Mouse (Mus musculus): ENCODE results near the gene Cdyl2. TPM values are rescaled to one million over a fixed set of nuclear protein-coding genes. Genes with fewer than 3 reads are reported as not detected.

The Cdyl2 gene
- total and polyA plus RNA-seq, 3 experiments = not detected

DNA sequence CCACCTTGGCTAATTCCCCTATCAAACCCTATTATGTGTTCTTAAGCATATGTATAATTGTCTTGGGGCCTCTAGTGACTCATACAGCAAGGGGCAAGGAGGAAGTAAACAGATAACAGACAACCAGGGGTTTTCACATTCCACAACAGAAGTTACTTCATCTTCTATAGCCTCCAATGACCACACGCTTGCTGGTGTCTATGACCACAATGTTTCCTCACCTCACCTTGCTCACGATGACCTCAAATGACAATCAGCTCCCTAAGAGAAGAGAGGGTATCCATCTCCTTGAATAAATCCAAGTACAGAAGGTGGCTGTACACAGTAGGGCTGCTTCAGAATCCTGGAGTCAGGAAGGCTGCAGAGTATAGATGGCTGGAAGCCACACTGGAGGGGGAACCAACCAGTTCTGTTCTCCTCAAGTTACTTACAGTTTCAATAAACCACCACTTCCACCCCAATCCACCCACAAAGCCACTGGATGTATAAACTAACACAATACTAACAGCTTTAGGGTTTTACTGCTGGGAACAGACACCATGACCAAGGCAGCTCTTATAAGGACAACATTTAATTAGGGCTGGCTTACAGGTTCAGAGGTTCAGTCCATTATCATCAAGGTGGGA is 104.8 kb downstream of the Cdyl2 start:
- ATAC-seq (ENCODE audit: extremely low read depth, insufficient number of reproducible peaks, low FRiP score, poor library complexity, severe bottlenecking) = no peak
- DNase-seq (ENCODE audit: low spot score) = no peak
- H3K27me3 ChIP-seq (ENCODE audit: insufficient read depth, low read length) = no peaks in the 10 kb centered on the region
- peaks cover 81% of the 10 kb centered on the region for H3K9me3 ChIP-seq (replicated peaks)
- H3K4me3 ChIP-seq (ENCODE audit: low read depth, low read length) = no peak overlapping the region
- TF ChIP-seq GATA2 (IDR thresholded peaks at IDR 0.05; ENCODE audit: borderline replicate concordance, low read depth, low read length) (no peak), GATA1 (IDR thresholded peaks at IDR 0.05; ENCODE audit: borderline replicate concordance, low read length) (no peak), POLR2AphosphoS5 (IDR thresholded peaks at IDR 0.05; ENCODE audit: insufficient replicate concordance, low read depth, low read length) (no peak), TAL1 (conservative IDR thresholded peaks at IDR 0.05; ENCODE audit: low read depth, low read length) (no peak), CTCF (IDR thresholded peaks at IDR 0.05; ENCODE audit: low read depth, low read length) (no peak)
- no peaks in the 10 kb centered on the region for H3K4me1 ChIP-seq (ENCODE audit: insufficient read depth, low read depth, low read length)
- no peaks in the 10 kb centered on the region for H3K36me3 ChIP-seq (replicated peaks)

DNA sequence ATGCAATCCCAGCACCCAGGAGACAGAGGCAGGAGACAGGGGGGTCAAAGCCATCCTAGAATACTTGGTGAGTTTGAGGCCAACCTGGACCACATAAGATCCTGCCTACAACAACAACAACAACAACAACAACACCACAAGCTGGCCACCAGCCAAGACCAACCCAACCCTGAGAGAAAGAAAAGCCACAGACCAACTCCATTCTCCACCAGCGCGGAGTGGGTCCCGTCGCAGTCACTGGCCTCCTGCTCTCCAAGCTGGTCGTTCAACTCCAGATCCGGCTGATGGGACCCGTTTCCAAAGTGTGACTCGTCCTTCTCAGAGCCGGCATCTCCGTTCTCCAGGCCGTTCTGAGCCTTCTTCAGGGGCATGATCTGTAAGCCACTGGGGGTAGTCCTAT is 109.2 kb downstream of the Cdyl2 start:
- DNase-seq (ENCODE audit: low spot score) (no peak), ATAC-seq (ENCODE audit: extremely low read depth, insufficient number of reproducible peaks, low FRiP score, poor library complexity, severe bottlenecking) (no peak)
- Histone ChIP-seq H3K4me3 (ENCODE audit: low read depth, low read length) (no peak overlapping the region; the same call in 1 of the 2 replicates), H3K4me1 (ENCODE audit: insufficient read depth, low read depth, low read length) (no peaks in the 10 kb centered on the region), H3K36me3 (replicated peaks) (no peaks in the 10 kb centered on the region), H3K27me3 (ENCODE audit: insufficient read depth, low read length) (no peaks in the 10 kb centered on the region), H3K9me3 (replicated peaks) (peaks cover 90% of the 10 kb centered on the region)
- TF ChIP-seq GATA1 (IDR thresholded peaks at IDR 0.05; ENCODE audit: borderline replicate concordance, low read length) (no peak), TAL1 (conservative IDR thresholded peaks at IDR 0.05; ENCODE audit: low read depth, low read length) (no peak), POLR2AphosphoS5 (IDR thresholded peaks at IDR 0.05; ENCODE audit: insufficient replicate concordance, low read depth, low read length) (no peak), CTCF (IDR thresholded peaks at IDR 0.05; ENCODE audit: low read depth, low read length) (no peak), GATA2 (IDR thresholded peaks at IDR 0.05; ENCODE audit: borderline replicate concordance, low read depth, low read length) (no peak)

DNA sequence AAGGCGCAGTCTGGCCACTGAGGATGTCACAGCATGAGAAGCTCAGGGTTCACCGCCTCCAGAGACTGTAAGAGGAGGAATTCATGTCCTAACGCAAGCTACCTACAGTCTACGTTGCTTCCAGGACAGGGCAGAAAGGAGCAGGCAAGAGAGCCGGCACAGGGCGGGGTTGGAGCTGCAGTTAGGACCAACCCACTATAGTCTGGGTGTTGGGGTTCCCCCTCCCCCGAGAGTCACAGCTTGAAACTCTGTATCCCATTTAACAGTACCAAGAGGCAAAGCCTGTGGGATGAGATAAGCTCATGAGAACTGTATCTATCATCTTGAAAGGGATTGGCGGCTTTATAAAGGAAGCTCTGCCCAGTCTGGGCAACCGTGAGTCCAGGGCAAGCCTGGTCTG is 110.5 kb downstream of the Cdyl2 start:
- no peak overlapping the region for H3K4me3 ChIP-seq (ENCODE audit: low read depth, low read length)
- H3K9me3 ChIP-seq (replicated peaks) = peaks cover 91% of the 10 kb centered on the region
- H3K36me3 ChIP-seq (replicated peaks) = no peaks in the 10 kb centered on the region
- TF ChIP-seq CTCF (IDR thresholded peaks at IDR 0.05; ENCODE audit: low read depth, low read length) (no peak), POLR2AphosphoS5 (IDR thresholded peaks at IDR 0.05; ENCODE audit: insufficient replicate concordance, low read depth, low read length) (no peak), GATA2 (IDR thresholded peaks at IDR 0.05; ENCODE audit: borderline replicate concordance, low read depth, low read length) (no peak), TAL1 (conservative IDR thresholded peaks at IDR 0.05; ENCODE audit: low read depth, low read length) (no peak), GATA1 (IDR thresholded peaks at IDR 0.05; ENCODE audit: borderline replicate concordance, low read length) (no peak)
- no peaks in the 10 kb centered on the region for H3K27me3 ChIP-seq (ENCODE audit: insufficient read depth, low read length)
- no peak for DNase-seq (ENCODE audit: low spot score)
- H3K4me1 ChIP-seq (ENCODE audit: insufficient read depth, low read depth, low read length) = no peaks in the 10 kb centered on the region
- ATAC-seq (ENCODE audit: extremely low read depth, insufficient number of reproducible peaks, low FRiP score, poor library complexity, severe bottlenecking) = no peak

DNA sequence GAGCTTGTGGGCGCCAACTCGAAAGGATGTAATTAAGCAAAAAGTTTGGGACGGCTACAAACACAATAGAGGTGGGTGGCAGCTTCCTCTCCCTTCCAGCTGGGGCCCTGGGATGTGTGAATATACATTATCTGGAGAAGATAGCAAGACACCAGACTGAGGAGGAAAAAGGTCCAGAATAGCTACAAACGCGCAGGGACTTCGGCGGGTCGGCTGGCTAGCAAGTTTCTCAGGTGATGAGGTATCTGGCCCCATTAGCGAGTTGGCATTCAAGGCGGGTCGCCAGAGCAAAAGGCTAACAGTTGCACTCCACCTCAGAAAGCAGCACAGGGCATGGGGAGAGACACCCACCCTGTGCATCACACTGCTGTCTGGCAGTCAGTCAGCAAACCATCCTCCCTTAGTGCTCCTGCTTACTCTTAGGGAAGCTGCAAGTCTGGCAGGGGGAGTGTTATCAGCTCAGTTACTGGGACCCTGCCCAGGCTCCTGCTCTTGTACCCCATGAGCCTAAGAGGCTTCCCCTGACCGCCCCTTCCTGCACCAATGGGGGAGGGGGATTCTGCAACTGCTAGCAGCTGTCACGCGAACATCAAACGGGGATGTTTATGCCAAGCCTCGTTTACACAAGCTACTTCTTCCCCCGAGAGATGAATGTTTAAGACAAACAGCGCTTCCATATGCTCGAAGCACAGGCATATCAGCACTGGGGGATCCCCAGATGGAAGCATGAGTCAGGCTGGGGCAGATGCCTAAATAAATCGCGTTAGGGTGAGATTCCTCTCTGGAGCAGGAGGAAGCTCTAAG is 111.4 kb downstream of the Cdyl2 start:
- ATAC-seq (ENCODE audit: extremely low read depth, insufficient number of reproducible peaks, low FRiP score, poor library complexity, severe bottlenecking) = no peak
- no peak for TF ChIP-seq CTCF (IDR thresholded peaks at IDR 0.05; ENCODE audit: low read depth, low read length)
- no peak for TF ChIP-seq GATA1 (IDR thresholded peaks at IDR 0.05; ENCODE audit: borderline replicate concordance, low read length)
- no peak for TF ChIP-seq POLR2AphosphoS5 (IDR thresholded peaks at IDR 0.05; ENCODE audit: insufficient replicate concordance, low read depth, low read length)
- no peak for TF ChIP-seq TAL1 (conservative IDR thresholded peaks at IDR 0.05; ENCODE audit: low read depth, low read length)
- TF ChIP-seq GATA2 (IDR thresholded peaks at IDR 0.05; ENCODE audit: borderline replicate concordance, low read depth, low read length) = no peak
- H3K27me3 ChIP-seq (ENCODE audit: insufficient read depth, low read length) = no peaks in the 10 kb centered on the region
- no peak for DNase-seq (ENCODE audit: low spot score)
- no peaks in the 10 kb centered on the region for H3K4me1 ChIP-seq (ENCODE audit: insufficient read depth, low read depth, low read length)
- peaks cover 93% of the 10 kb centered on the region for H3K9me3 ChIP-seq (replicated peaks)
- H3K36me3 ChIP-seq (replicated peaks) = no peaks in the 10 kb centered on the region
- H3K4me3 ChIP-seq (ENCODE audit: low read depth, low read length) = no peak overlapping the region

DNA sequence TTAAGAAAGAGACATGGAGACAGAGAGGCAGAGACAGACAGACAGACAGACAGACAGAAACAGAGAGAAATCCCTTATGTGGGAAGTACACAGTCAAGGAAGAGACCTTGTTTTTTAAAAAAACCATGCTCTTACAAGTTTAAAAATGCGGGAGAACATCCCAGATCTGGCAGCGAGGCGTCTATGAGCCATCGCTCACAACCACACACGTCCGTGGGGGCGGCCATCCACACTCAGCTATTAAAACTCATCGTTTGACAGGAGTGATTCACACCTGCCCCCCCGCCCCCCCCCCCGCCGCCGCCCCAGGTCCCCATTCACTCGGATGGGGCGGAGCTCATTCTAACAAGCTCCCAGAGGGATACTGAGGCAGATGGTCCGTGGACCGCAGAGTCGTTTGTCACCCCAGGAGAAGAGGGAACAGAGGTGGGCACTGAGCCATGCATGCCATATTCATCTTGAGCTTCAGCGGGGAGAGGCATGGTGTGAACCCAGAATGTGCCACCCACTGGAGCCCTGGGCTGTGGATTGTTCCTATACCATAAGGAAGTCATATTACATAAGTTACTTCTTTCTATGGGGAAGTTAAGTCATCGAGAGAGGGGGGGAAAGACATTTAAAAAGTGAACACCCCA is 113.0 kb downstream of the Cdyl2 start:
- ATAC-seq (ENCODE audit: extremely low read depth, insufficient number of reproducible peaks, low FRiP score, poor library complexity, severe bottlenecking) = no peak
- Histone ChIP-seq H3K9me3 (replicated peaks) (peaks cover 92% of the 10 kb centered on the region), H3K36me3 (replicated peaks) (no peaks in the 10 kb centered on the region), H3K27me3 (ENCODE audit: insufficient read depth, low read length) (no peaks in the 10 kb centered on the region), H3K4me1 (ENCODE audit: insufficient read depth, low read depth, low read length) (no peaks in the 10 kb centered on the region), H3K4me3 (ENCODE audit: low read depth, low read length) (no peak overlapping the region)
- DNase-seq (ENCODE audit: low spot score) = no peak
- TF ChIP-seq CTCF (IDR thresholded peaks at IDR 0.05; ENCODE audit: low read depth, low read length) (no peak), GATA2 (IDR thresholded peaks at IDR 0.05; ENCODE audit: borderline replicate concordance, low read depth, low read length) (no peak), GATA1 (IDR thresholded peaks at IDR 0.05; ENCODE audit: borderline replicate concordance, low read length) (no peak), TAL1 (conservative IDR thresholded peaks at IDR 0.05; ENCODE audit: low read depth, low read length) (no peak), POLR2AphosphoS5 (IDR thresholded peaks at IDR 0.05; ENCODE audit: insufficient replicate concordance, low read depth, low read length) (no peak)

DNA sequence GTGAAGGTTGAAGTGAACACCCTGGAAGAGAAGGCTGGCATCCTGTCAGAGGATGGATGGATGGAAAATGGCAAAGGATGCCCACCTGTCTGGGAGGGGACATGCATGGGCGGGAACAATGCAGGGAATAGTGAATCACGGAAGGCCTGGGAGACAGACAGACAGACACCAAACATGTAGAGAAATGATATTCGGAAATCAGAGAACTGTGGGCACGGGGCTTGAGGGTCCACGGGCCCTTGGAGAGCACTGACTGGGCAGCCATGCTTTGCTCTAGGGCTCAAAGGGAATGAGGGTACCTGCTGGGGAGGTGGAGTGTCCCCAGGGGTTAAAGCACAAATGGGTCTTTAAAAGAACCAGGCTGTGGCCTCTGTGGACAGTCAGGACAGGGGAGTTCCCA is 113.6 kb downstream of the Cdyl2 start:
- no peak for DNase-seq (ENCODE audit: low spot score)
- H3K36me3 ChIP-seq (replicated peaks) = no peaks in the 10 kb centered on the region

More for the DNA sequence above, 113.6 kb downstream of the Cdyl2 start:
- TF ChIP-seq GATA2 (IDR thresholded peaks at IDR 0.05; ENCODE audit: borderline replicate concordance, low read depth, low read length) (no peak), POLR2AphosphoS5 (IDR thresholded peaks at IDR 0.05; ENCODE audit: insufficient replicate concordance, low read depth, low read length) (no peak), CTCF (IDR thresholded peaks at IDR 0.05; ENCODE audit: low read depth, low read length) (no peak), GATA1 (IDR thresholded peaks at IDR 0.05; ENCODE audit: borderline replicate concordance, low read length) (no peak), TAL1 (conservative IDR thresholded peaks at IDR 0.05; ENCODE audit: low read depth, low read length) (no peak)
- peaks cover 90% of the 10 kb centered on the region for H3K9me3 ChIP-seq (replicated peaks)
- H3K4me3 ChIP-seq (ENCODE audit: low read depth, low read length) = no peak overlapping the region
- H3K27me3 ChIP-seq (ENCODE audit: insufficient read depth, low read length) = no peaks in the 10 kb centered on the region
- no peaks in the 10 kb centered on the region for H3K4me1 ChIP-seq (ENCODE audit: insufficient read depth, low read depth, low read length)
- ATAC-seq (ENCODE audit: extremely low read depth, insufficient number of reproducible peaks, low FRiP score, poor library complexity, severe bottlenecking) = no peak
